Mouse (Mus musculus): ENCODE measurements around the gene Cdc42ep1. TPM values are rescaled to one million over a fixed set of nuclear protein-coding genes. Genes with fewer than 3 reads are reported as not detected.
A peak's percentile ranks its signal among the peaks of the same experiment; 100 is the strongest.

Gene Cdc42ep1
- polyA plus RNA-seq, 1 experiment, result not detected

- Histone ChIP-seq H3K4me1 (ENCODE audit: control insufficient read depth, insufficient read depth, low read length) (peaks cover 37% of the 10 kb centered on the region), H3K4me3 (ENCODE audit: insufficient read depth, low read depth, low read length) (no peak overlapping the region), H3K27ac (ENCODE audit: insufficient read depth, low read depth, low read length) (no peak overlapping the region)
- WGBS, result 57% methylated on average over 10 of the region's 10 CpGs
- TF ChIP-seq CTCF (IDR thresholded peaks at IDR 0.05; ENCODE audit: insufficient read depth, low read depth, low read length) (no peak), POLR2A (IDR thresholded peaks at IDR 0.05; ENCODE audit: insufficient read depth, low read depth, low read length) (no peak)
Observed at GRCm38 (mm10) chr15:78834233-78835005, 8.0 kb upstream of the Cdc42ep1 start.

GRCm38 (mm10) chr15:78835200-78836085, 7.0 kb upstream of the Cdc42ep1 start:
- WGBS, result 39% methylated on average over 12 of the region's 12 CpGs
- no peak for TF ChIP-seq CTCF (IDR thresholded peaks at IDR 0.05; ENCODE audit: insufficient read depth, low read depth, low read length)
- no peak for TF ChIP-seq POLR2A (IDR thresholded peaks at IDR 0.05; ENCODE audit: insufficient read depth, low read depth, low read length)
- Histone ChIP-seq H3K4me1 (ENCODE audit: control insufficient read depth, insufficient read depth, low read length) (peaks cover 45% of the 10 kb centered on the region), H3K27ac (ENCODE audit: insufficient read depth, low read depth, low read length) (no peak overlapping the region), H3K4me3 (ENCODE audit: insufficient read depth, low read depth, low read length) (no peak overlapping the region)

GRCm38 (mm10) chr15:78836086-78836621, 6.3 kb upstream of the Cdc42ep1 start:
- Histone ChIP-seq H3K4me3 (ENCODE audit: insufficient read depth, low read depth, low read length) (no peak overlapping the region), H3K4me1 (ENCODE audit: control insufficient read depth, insufficient read depth, low read length) (peaks cover 47% of the 10 kb centered on the region), H3K27ac (ENCODE audit: insufficient read depth, low read depth, low read length) (no peak overlapping the region)
- 72% methylated on average over 8 of the region's 8 CpGs for WGBS
- TF ChIP-seq POLR2A (IDR thresholded peaks at IDR 0.05; ENCODE audit: insufficient read depth, low read depth, low read length) (no peak), CTCF (IDR thresholded peaks at IDR 0.05; ENCODE audit: insufficient read depth, low read depth, low read length) (no peak)

DNA sequence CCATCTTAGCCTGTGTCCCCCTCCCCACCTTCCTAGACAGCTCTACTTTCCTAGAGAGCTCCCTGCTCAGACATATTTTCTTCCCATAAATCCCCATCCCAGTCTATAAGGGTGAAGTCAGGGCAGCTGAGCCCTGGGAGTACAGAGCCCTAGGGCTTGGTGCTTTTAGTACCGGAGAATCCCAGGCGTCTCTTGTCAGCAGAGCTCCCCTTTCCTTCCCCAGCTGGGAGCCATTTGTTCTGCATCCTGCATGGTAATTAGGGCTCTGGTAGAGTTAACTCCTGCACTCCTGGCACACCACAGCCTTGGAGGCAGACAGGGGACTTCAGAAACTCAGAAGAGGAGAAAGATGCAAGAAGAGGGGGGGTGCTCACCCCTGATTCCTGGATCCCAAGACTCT, 2.7 kb upstream of the Cdc42ep1 start:
- 4% methylated on average over 2 of the region's 2 CpGs for WGBS
- TF ChIP-seq CTCF (IDR thresholded peaks at IDR 0.05; ENCODE audit: insufficient read depth, low read depth, low read length) (no peak), POLR2A (IDR thresholded peaks at IDR 0.05; ENCODE audit: insufficient read depth, low read depth, low read length) (no peak)
- Histone ChIP-seq H3K4me1 (ENCODE audit: control insufficient read depth, insufficient read depth, low read length) (peaks cover 44% of the 10 kb centered on the region), H3K4me3 (ENCODE audit: insufficient read depth, low read depth, low read length) (no peak overlapping the region), H3K27ac (ENCODE audit: insufficient read depth, low read depth, low read length) (0 out of 2 replicates have a peak overlapping the region, but pooled peaks have one; percentile 33)

DNA sequence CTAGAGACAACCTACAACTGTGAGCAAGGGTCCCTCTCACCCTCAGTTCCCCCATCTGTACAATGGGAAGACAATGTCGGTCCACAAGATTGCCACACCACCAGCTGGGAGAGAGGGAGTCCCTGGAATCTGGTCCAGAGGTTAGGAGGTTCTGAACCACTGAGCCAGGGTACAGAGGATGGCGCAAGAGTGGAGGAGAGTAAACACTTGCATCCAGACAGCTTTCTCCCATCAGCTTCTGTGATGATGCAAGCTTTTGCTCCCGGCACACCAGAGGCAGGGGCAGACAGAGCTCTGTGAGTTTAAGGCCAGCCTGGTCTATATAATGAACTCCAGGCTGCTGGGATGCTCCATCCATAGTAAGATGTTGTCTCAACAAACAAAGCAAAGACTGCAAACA, 2.2 kb upstream of the Cdc42ep1 start:
- TF ChIP-seq POLR2A (IDR thresholded peaks at IDR 0.05; ENCODE audit: insufficient read depth, low read depth, low read length) (no peak), CTCF (IDR thresholded peaks at IDR 0.05; ENCODE audit: insufficient read depth, low read depth, low read length) (no peak)
- Histone ChIP-seq H3K4me1 (ENCODE audit: control insufficient read depth, insufficient read depth, low read length) (peaks cover 41% of the 10 kb centered on the region), H3K27ac (ENCODE audit: insufficient read depth, low read depth, low read length) (no peak overlapping the region), H3K4me3 (ENCODE audit: insufficient read depth, low read depth, low read length) (no peak overlapping the region)
- WGBS, result 56% methylated on average over 3 of the region's 3 CpGs

- TF ChIP-seq POLR2A (IDR thresholded peaks at IDR 0.05; ENCODE audit: insufficient read depth, low read depth, low read length) (no peak), CTCF (IDR thresholded peaks at IDR 0.05; ENCODE audit: insufficient read depth, low read depth, low read length) (no peak)
- WGBS, result 82% methylated on average over 11 of the region's 11 CpGs
Observed at GRCm38 (mm10) chr15:78840751-78841150, 1.7 kb upstream of the Cdc42ep1 start.

DNA sequence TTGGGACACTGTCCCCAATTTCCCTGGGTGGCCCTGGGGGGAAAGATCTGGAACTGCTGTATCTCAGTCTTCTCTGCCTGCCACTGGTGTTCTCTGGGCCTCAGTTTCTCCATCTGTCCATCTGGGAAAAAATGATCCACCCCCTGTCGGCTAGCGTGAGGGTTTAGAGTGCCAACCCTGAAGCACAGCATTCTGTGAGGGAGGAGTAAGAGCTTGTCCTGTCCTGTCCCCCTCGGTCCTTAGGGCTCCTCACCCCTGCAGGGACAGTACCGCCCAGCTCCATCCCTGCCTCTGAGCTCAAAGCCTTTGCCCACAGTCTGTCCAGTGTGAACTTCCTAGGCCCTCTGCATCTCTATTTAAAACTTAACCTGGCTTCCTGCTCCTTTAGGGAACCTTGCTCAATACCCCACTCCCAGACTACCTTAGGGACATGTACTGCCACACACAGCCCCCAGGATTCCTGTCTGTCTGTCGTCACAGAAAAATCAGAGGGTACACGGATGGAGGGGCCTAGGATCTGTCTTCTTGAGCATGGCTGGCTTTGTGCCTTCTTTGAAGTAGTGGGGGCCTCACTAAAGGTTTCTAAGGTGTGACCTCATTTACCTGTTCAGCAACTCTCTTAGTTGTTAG, 1.1 kb upstream of the Cdc42ep1 start:
- no peak overlapping the region for H3K4me3 ChIP-seq (ENCODE audit: insufficient read depth, low read depth, low read length)
- no peak for TF ChIP-seq POLR2A (IDR thresholded peaks at IDR 0.05; ENCODE audit: insufficient read depth, low read depth, low read length)
- TF ChIP-seq CTCF (IDR thresholded peaks at IDR 0.05; ENCODE audit: insufficient read depth, low read depth, low read length), result no peak
- no peak overlapping the region for H3K27ac ChIP-seq (ENCODE audit: insufficient read depth, low read depth, low read length)
- WGBS, result 89% methylated on average over 6 of the region's 6 CpGs
- peaks cover 37% of the 10 kb centered on the region for H3K4me1 ChIP-seq (ENCODE audit: control insufficient read depth, insufficient read depth, low read length)

More at GRCm38 (mm10) chr15:78840751-78841150, 1.7 kb upstream of the Cdc42ep1 start:
- Histone ChIP-seq H3K4me1 (ENCODE audit: control insufficient read depth, insufficient read depth, low read length) (peaks cover 39% of the 10 kb centered on the region), H3K27ac (ENCODE audit: insufficient read depth, low read depth, low read length) (no peak overlapping the region), H3K4me3 (ENCODE audit: insufficient read depth, low read depth, low read length) (no peak overlapping the region)

DNA sequence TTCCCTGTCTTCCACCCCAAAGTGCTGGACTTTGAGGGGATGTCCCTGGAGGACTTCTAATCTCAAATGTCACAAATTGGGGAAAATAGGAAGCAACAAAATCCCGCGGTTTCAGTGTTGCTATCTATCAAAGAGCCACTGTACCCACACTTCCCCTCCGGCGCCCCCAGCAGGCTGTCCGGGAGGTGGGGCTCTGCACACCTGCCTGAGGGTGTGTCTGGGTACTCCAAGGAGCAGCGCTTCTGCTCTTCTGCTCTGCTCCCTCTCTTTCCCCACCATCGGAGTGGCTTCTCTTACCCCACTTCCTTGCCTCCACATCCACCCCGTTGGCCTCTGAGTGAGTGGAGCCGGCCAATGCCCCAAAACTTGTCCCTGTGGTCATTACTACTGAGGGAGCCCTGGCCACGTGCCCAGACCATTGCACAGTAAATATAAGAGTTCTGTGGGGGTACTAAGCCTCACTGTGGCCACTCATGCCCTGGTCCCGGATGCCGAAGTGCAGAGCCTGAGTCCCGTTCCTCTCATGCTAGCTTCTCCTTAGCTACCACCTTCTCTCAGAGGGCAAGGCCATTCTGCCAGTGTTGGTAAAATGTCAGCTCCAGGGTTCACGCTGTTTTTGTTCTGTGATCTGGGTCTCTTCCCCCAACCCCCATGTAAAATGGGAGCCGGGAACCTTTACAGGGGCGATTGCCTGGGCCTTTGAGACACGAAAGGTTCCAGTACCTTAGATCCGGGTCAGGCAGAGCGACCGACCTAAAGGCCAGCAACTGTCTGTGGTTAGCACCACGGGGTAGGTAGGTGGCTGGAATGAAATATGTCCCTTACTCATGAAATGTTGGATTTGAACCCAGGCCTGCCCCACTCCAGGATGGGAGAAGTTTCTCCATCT, 1.4 kb downstream of the Cdc42ep1 start:
- Histone ChIP-seq H3K27ac (ENCODE audit: insufficient read depth, low read depth, low read length) (no peak overlapping the region), H3K4me1 (ENCODE audit: control insufficient read depth, insufficient read depth, low read length) (peaks cover 31% of the 10 kb centered on the region), H3K4me3 (ENCODE audit: insufficient read depth, low read depth, low read length) (peak overlapping the region; percentile 51)
- 56% methylated on average over 21 of the region's 21 CpGs for WGBS
- TF ChIP-seq POLR2A (IDR thresholded peaks at IDR 0.05; ENCODE audit: insufficient read depth, low read depth, low read length) (no peak), CTCF (IDR thresholded peaks at IDR 0.05; ENCODE audit: insufficient read depth, low read depth, low read length) (no peak)

Data from olfactory bulb, adult 2 months (tissue).